Mouse (Mus musculus) kidney, adult 11 months (tissue): ENCODE results near the gene Cd200r1.
"Not testable (repeated sequence)": the region's sequence is repeated elsewhere in the genome, so short reads cannot be mapped to it uniquely, and the experiment has no call there.

ENCODE experiments used
- DNase-seq: peaks from one replicate; pipeline ENCODE4 v3.0.0; 2022

The Cd200r1 gene

DNA sequence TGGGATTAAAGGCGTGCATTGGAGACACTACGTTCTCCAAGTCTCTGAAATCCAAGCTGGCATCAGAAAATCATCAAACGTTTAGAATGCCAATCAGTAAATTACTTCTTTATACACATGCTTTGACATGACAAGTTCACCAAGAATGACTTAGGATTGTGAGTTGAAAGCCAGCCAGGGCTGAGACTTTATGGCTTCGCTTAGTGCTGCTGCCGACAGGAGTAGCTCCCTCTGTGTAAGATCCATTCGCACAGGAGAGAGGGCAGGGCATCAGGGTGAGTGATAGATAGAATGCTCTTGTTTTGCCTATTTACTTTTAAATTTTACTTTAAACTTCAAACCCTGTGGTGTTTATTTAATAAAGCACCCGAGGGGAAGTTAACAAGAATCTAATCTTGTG lies 2.0 kb downstream of the Cd200r1 start:
- DNase-seq, result no peak

DNA sequence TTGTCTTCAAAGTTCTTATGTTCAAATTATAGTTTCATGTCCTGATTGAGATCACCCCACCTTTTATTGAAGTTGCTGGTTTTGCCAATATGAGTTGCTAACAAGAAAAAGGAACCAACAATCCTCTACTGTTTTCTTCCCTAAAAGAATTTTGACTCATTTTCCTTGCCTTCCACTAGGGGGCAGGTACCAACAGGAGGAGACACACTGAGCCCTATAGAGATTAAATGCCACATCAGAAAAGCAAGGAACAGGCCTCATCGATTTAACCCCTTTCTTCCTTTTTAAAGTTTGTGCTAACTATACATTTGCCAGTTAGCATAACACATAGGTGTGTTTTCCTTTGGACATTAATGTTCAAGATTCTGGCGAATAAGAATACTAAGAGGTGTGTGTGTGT lies 2.4 kb downstream of the Cd200r1 start:
- DNase-seq, result no peak

DNA sequence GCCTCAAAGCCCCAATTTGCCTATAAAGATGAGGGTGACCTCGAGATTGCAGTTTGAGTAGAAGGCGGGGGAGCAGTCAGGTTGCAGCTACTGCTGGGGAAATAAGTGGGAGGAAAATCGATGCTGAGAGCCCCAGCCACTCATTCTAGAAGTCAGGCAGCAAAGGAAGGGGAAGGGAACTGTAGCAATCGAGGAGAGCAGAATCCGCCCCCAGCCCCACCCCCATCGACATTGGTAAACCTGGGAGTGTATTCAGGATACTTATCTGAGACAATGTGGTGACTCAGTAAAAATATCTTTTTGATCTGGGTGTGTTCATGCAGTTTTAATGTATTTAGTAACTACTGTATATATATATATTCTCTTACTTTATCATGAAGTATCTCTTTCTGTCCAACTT lies 7.0 kb downstream of the Cd200r1 start:
- no peak for DNase-seq

DNA sequence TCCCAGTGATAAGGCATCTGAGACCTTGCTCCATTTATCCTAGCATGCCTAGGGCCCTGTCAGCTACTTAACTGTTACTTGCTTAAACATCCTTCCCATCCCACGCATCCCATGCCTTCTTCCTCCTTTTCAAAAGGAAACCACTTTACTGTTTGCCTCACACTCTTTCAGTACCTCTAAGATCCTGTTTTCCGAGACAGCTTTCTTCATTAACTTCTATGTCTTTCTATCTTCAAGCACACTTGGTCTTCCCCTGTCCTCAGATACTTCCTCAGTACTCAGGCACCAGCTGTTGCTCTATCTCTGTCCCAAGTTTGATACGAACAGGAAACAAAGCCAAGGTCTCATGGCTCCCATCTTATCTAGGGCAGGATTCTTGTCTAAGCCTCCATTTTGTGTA lies 8.1 kb downstream of the Cd200r1 start:
- DNase-seq, result no peak

DNA sequence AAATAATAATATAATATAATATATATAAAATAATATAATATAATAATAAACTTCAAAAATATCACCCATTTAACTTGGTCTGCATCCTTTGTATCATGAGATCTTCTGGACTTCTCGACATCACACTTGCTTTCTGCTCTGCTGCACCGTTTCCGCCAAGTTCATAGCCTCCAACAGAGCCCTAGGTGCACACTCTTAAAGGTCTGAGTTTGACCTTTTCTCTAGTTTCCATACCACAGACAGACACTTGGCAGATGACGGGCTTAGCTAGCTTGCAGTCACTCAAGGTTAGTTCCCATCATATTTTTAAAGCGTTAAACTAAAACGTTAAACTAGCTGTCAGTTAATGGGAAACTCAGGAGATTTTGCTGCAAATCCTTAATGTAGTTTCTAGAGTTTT lies 8.7 kb downstream of the Cd200r1 start:
- no peak for DNase-seq

DNA sequence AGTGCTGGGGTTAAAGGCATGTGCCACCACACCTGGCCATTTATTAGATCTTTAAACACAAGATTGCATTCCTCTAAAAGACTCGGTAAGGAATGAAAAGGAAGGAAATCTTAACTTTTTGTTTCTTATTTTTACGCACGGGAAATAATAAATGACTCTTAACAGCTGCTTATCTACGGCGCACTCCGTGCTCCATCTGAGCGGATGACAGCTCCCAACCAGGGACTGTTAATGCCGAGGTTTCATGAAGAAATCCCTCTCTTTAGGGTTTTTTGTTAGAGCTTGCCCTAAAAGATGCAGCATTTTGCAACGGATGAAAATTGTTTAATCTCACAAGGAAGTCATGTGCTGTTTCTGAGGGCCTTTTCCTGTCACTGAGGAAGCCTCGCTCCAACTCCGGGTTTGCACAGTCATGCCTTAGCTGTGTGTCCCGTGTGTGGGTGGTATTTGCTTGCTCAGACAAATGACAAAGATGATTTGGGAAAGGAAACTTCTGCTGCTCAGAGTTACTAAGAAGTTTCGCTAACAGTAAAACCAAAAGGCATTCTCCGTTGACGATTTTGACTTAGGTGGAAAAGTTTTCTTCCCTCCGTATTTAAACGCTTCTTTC lies 13.1 kb downstream of the Cd200r1 start:
- DNase-seq, result peak; percentile 3

DNA sequence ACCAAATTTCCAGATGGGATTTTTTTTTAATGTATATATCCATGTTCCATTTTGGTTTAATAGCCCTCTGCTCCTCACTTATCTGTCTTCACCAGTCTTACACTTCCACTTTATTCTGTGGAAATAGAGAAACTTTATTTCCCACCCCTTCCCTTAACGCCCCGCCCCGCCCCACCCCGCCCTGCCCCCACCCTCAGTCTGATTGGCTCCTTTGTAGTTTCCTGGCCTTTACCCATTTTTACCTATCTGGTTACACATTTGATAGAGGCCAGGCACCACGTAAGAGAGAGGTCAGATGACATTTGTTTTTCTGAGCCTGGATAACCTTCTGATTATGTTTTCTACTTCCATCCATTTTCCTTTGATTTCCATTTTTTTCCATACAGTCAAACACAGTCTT lies 14.0 kb downstream of the Cd200r1 start:
- DNase-seq, result no peak

DNA sequence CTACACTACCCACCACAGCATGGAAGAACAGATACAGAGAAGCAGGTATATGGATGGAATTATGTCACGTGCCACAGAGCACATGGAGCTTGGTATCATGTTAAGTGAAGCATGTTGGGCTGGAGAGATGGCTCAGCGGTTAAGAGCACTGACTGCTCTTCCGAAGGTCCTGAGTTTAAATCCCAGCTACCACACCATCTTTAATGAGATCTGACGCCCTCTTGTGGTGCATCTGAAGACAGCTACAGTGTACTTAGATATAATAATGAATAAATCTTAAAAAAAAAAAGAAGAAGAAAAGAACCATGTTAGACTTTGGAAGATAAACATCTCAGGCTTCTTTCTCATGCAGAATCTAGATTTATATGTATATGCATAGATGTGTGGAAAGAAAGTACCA lies 15.2 kb downstream of the Cd200r1 start:
- no peak for DNase-seq

DNA sequence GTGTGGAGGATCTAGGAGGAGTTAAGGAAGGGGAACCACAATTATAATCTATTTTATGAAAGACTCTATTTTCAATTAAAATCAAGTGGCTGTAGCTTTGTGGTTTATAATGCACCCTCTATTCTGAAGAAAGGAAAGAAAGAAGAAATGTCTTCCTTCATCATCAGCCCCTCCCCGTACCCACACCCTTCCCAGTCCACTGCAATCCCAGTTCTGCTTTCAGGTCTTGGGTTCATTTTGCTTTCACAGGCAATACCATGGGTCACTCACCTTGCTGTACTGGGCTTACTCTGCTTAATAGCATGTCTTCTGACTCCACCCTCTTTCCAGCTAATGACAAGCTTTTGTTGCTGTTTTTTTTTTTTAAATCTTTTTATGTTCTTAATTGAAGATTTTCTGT lies 21.4 kb downstream of the Cd200r1 start:
- no peak for DNase-seq

DNA sequence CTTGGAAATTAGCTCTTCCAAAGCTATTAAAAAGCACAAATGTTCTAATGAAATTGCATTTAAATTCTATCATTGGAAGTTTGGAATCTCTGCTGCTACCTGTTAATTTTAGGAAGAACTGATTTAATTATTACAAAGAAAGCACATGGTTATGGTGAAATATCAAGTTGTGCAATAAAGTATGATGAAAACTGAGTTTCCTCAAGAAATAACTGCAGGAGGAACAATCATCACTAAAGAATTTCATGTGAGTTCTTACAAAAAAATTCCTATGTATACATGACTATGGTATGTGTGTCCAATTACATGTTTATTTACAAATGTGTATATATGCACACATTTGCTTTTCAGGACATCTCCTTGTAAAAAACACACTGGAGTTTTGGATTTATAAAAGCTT lies 28.9 kb downstream of the Cd200r1 start:
- no peak for DNase-seq

DNA sequence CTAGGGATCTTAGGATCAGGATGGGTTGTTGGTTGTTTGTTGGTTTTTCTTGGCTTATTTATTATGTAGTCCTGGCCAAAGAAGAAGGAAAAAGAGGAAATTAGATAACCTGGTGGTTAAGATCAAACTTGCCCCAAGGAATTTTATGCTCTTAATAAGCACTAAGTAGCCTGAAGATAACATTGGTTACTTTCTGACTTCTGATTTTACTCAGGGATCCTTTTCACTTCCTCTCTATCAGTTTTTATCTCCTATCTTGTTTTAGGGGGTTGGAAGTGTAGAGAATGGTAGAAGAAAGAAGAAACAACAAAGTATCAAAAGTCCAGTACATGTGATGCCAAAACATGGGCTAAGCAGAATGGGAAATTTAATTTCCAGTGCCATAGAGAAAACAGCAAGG lies 40.4 kb downstream of the Cd200r1 start:
- no peak for DNase-seq

DNA sequence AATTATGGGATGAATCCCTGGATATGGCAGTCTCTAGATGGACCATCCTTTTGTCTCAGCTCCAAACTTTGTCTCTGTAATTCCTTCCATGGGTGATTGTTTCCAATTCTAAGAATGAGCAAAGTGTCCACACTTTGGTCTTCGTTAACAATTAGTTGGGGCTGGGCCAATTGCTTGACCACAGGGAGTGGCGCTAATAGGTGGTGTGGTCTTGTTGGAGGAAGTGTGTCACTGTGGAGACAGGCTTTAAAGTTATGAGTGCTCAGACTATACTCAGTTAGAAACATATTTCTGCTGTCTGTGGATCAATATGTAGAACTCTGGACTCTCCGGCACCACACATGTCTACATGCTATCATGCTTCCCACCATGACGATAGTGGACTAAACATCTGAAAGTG lies 44.7 kb downstream of the Cd200r1 start:
- DNase-seq, result not testable (repeated sequence)

DNA sequence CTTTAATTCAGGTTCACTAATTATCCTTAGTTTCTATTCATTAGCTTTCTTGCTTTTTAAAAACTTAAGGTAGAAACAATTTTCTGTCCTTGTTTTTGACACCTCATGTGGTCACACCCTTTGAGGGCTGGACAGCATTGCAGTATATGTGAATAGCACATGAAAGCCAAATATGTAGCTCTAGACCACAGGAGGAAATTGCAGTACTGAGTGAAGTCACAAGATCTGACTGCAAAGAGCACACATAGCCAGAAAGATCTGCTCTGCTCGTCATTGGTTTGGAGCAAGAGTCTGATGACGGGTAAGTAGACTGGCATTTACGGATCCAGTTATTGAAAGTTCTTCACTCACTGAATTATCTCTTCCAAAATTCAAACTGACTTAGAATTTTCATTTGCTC lies 46.0 kb downstream of the Cd200r1 start, which contains the start of gene Cd200r4:
Gene Cd200r4 (plus strand): TSS at position 190 of the 400 bp plus-strand sequence.
- no peak for DNase-seq

DNA sequence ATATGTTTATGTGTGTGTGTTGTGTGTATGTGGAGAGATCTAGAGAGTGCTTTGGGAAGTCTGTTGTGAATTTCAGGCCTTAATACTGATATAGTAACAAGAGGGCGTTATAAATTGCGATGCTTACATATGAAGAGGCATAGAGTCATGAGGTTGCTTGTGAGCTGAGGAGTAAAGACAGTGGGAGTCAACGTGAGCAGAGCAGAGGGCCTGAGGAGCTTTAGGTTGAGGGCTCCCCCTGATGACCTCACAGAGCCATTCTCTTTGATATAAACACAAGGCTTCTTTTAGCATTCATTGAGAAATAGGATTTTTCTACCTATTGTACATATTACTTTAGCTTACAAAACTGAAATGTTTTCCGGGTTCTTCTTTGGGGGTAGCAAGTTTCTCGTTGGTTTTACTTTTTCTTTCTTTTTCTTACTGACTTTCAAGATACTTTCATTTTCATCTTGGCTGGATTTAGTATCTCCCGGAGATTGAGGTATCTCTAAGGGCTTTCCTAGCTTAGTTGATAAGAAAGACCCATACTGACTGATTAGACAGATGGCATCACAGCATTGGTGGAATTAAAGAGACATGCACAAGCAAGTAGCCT lies 47.0 kb downstream of the Cd200r1 start:
- DNase-seq, result no peak

DNA sequence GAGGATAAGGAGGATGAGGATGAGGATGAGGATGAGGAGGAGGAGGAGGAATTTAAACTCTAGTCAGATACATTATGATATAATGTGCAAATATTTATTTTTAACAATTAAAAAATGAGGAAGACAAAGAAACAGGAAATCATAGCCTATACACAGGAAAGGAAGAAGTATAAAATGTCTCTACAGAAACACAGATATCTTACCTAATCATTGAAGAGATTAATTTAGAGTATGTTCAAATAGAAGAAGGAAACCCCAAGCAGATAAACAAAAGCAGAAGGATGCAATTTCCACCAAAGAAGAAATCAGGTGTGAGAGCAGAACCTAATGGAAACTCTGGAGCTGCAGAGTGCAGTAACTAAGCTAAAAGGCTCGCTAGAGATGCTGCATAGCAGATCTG lies 52.5 kb downstream of the Cd200r1 start:
- no peak for DNase-seq

DNA sequence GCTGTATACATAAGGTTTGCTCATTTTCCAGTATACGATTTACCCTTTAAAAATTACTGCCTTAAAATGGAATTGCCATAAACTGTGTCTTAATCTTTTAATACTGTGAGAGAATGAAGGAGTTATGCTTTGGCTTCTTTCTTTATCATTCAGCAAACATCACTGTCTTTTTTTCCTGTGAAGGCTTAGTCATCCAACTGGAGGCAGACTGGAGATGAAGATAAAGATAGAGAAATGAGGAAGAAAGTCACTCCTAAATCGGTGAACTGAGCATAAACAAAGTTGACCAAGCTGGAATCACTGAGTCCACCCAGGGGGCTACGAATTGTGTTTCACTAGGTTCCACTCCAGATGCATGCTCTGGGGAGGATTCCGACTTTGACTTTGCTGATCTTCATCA lies 55.0 kb downstream of the Cd200r1 start:
- no peak for DNase-seq

DNA sequence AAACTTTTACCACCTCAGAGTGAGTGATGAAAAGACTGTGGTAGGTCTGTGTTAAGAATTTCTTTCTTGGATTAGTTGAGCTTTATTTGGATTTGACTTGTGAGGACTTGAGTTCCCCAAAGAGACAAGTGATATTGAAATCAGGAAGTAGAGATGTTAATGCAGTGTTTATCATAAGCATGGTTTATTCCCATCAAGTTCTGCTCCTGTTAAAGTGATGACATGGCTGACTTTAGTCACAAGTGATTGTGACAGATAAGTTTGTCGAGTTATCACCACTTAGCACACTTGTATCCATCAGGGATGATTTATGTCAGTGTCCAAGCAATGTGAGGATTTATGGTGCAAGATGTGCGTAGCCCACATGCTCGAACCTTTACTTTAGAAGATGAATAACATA lies 66.8 kb downstream of the Cd200r1 start:
- no peak for DNase-seq

DNA sequence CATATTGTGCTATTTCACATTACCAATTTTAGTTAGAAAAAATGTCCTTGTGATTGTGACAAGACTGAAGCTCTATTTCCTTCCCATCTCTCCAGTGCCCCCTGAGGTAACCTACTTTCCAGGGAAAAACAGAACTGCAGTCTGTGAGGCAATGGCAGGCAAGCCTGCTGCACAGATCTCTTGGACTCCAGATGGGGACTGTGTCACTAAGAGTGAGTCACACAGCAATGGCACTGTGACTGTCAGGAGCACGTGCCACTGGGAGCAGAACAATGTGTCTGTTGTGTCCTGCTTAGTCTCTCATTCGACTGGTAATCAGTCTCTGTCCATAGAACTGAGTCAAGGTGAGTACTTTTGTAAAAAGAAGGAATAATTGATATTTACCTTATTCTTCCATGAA lies 67.7 kb downstream of the Cd200r1 start:
- not testable (repeated sequence) for DNase-seq
